Mouse (Mus musculus): ENCODE measurements around the gene 9130213A22Rik. TPM values are rescaled to one million over a fixed set of nuclear protein-coding genes. Genes with fewer than 3 reads are reported as not detected.

9130213A22Rik gene
- polyA plus RNA-seq, 1 experiment from 2014 or later: 0.07 TPM

GRCm38 (mm10) chr11:69072666-69073064, 49.7 kb downstream of the 9130213A22Rik start:
- Histone ChIP-seq H3K9ac (replicated peaks) (peak overlapping the region; percentile 78), H3K36me3 (replicated peaks; ENCODE audit: insufficient read depth, low read length) (no peaks in the 10 kb centered on the region), H3K4me1 (ENCODE audit: insufficient read depth) (peaks cover 33% of the 10 kb centered on the region), H3K9me3 (ENCODE audit: low read length) (no peaks in the 10 kb centered on the region), H3K27ac (ENCODE audit: low read depth) (peak overlapping the region; percentile 79), H3K27me3 (ENCODE audit: insufficient read depth, low read length) (no peaks in the 10 kb centered on the region), H3K4me2 (ENCODE audit: low read depth, low read length) (peak overlapping the region; percentile 72), H3K4me3 (ENCODE audit: low read depth, low read length) (peak overlapping the region; percentile 27)
- no peak for ATAC-seq
- WGBS (ENCODE audit: insufficient replicate concordance): 17% methylated on average over 9 of the region's 9 CpGs
- DNase-seq: no peak
- TF ChIP-seq CTCF (IDR thresholded peaks at IDR 0.05; ENCODE audit: low read depth) (no peak), EP300 (IDR thresholded peaks at IDR 0.05; ENCODE audit: low read depth) (no peak)

GRCm38 (mm10) chr11:69072234-69072633, 50.2 kb downstream of the 9130213A22Rik start:
- Histone ChIP-seq H3K9me3 (ENCODE audit: low read length) (no peaks in the 10 kb centered on the region), H3K4me1 (ENCODE audit: insufficient read depth) (peaks cover 37% of the 10 kb centered on the region), H3K27me3 (ENCODE audit: insufficient read depth, low read length) (no peaks in the 10 kb centered on the region), H3K9ac (replicated peaks) (no peak overlapping the region; the same call in 1 of the 2 replicates), H3K4me2 (ENCODE audit: low read depth, low read length) (peak overlapping the region; percentile 72), H3K4me3 (ENCODE audit: low read depth, low read length) (no peak overlapping the region), H3K27ac (ENCODE audit: low read depth) (peak overlapping the region; percentile 79), H3K36me3 (replicated peaks; ENCODE audit: insufficient read depth, low read length) (no peaks in the 10 kb centered on the region)
- 82% methylated on average over 11 of the region's 11 CpGs for WGBS (ENCODE audit: insufficient replicate concordance)
- ATAC-seq: no peak
- TF ChIP-seq CTCF (IDR thresholded peaks at IDR 0.05; ENCODE audit: low read depth): no peak
- no peak for TF ChIP-seq EP300 (IDR thresholded peaks at IDR 0.05; ENCODE audit: low read depth)
- no peak for DNase-seq

- WGBS (ENCODE audit: insufficient replicate concordance): 29% methylated on average over 9 of the region's 9 CpGs
- no peak for DNase-seq
- no peak for ATAC-seq
- TF ChIP-seq CTCF (IDR thresholded peaks at IDR 0.05; ENCODE audit: low read depth) (no peak), EP300 (IDR thresholded peaks at IDR 0.05; ENCODE audit: low read depth) (no peak)
- Histone ChIP-seq H3K27me3 (ENCODE audit: insufficient read depth, low read length) (no peaks in the 10 kb centered on the region), H3K9me3 (ENCODE audit: low read length) (no peaks in the 10 kb centered on the region), H3K4me1 (ENCODE audit: insufficient read depth) (peaks cover 44% of the 10 kb centered on the region), H3K36me3 (replicated peaks; ENCODE audit: insufficient read depth, low read length) (no peaks in the 10 kb centered on the region), H3K4me3 (ENCODE audit: low read depth, low read length) (peak overlapping the region; percentile 58), H3K27ac (ENCODE audit: low read depth) (peak overlapping the region; percentile 50), H3K9ac (replicated peaks) (peak overlapping the region; percentile 71), H3K4me2 (ENCODE audit: low read depth, low read length) (peak overlapping the region; percentile 89)
Measured at GRCm38 (mm10) chr11:69071262-69071661, 51.1 kb downstream of the 9130213A22Rik start.

- H3K4me3 ChIP-seq (ENCODE audit: low read depth, low read length): peak within 1 kb of the TSS; percentile 58
- H3K27me3 ChIP-seq (ENCODE audit: insufficient read depth, low read length): no peaks in the 10 kb centered on the region
- peak within 1 kb of the TSS; percentile 50 for H3K27ac ChIP-seq (ENCODE audit: low read depth)
- no peaks in the 10 kb centered on the region for H3K9me3 ChIP-seq (ENCODE audit: low read length)
- H3K36me3 ChIP-seq (replicated peaks; ENCODE audit: insufficient read depth, low read length): no peaks in the 10 kb centered on the region
- WGBS (ENCODE audit: insufficient replicate concordance): under 1% methylated on average over 46 of the region's 47 CpGs
- peak; percentile 94 for DNase-seq
- TF ChIP-seq CTCF (IDR thresholded peaks at IDR 0.05; ENCODE audit: low read depth): no peak
- TF ChIP-seq EP300 (IDR thresholded peaks at IDR 0.05; ENCODE audit: low read depth): peak; percentile 62; the same call in 1 of the 2 replicates
- H3K4me1 ChIP-seq (ENCODE audit: insufficient read depth): peaks cover 49% of the 10 kb centered on the region
- peak within 1 kb of the TSS; percentile 89 for H3K4me2 ChIP-seq (ENCODE audit: low read depth, low read length)
- peak within 1 kb of the TSS; percentile 71 for H3K9ac ChIP-seq (replicated peaks)
- peak; percentile 73 for ATAC-seq
Measured at GRCm38 (mm10) chr11:69070590-69071222, 51.7 kb downstream of the 9130213A22Rik start, which contains the start of gene Tmem107. Gene Tmem107, plus strand, starts transcription at chr11:69070806.

GRCm38 (mm10) chr11:69070093-69070492, 52.3 kb downstream of the 9130213A22Rik start:
- Histone ChIP-seq H3K4me2 (ENCODE audit: low read depth, low read length) (peak overlapping the region; percentile 89), H3K9ac (replicated peaks) (peak overlapping the region; percentile 71), H3K36me3 (replicated peaks; ENCODE audit: insufficient read depth, low read length) (no peaks in the 10 kb centered on the region), H3K27me3 (ENCODE audit: insufficient read depth, low read length) (no peaks in the 10 kb centered on the region), H3K9me3 (ENCODE audit: low read length) (no peaks in the 10 kb centered on the region), H3K4me1 (ENCODE audit: insufficient read depth) (peaks cover 49% of the 10 kb centered on the region), H3K4me3 (ENCODE audit: low read depth, low read length) (peak overlapping the region; percentile 58), H3K27ac (ENCODE audit: low read depth) (peak overlapping the region; percentile 50)
- DNase-seq (no peak), ATAC-seq (no peak)
- 4% methylated on average over 13 of the region's 13 CpGs for WGBS (ENCODE audit: insufficient replicate concordance)
- TF ChIP-seq CTCF (IDR thresholded peaks at IDR 0.05; ENCODE audit: low read depth) (no peak), EP300 (IDR thresholded peaks at IDR 0.05; ENCODE audit: low read depth) (no peak)

Other genes starting within 250 kb of the 9130213A22Rik start
- gene Rnf222, start 234.0 kb downstream of the 9130213A22Rik start, polyA plus RNA-seq (2015; fragmentation: Nextera tagmentation; extraction: Ambion mirVana): 0.02 and 0.07 TPM in 2 replicates
- 531 and 540 TPM in 2 replicates for gene Rpl26, start 221.0 kb downstream of the 9130213A22Rik start, polyA plus RNA-seq (2015; fragmentation: Nextera tagmentation; extraction: Ambion mirVana)
- not detected in 2 replicates for gene Odf4, start 195.5 kb downstream of the 9130213A22Rik start, polyA plus RNA-seq (2015; fragmentation: Nextera tagmentation; extraction: Ambion mirVana)
- 1.8 TPM in 2 replicates for gene Arhgef15, start 165.1 kb downstream of the 9130213A22Rik start, polyA plus RNA-seq (2015; fragmentation: Nextera tagmentation; extraction: Ambion mirVana)
- gene Slc25a35, start 154.5 kb downstream of the 9130213A22Rik start, polyA plus RNA-seq (2015; fragmentation: Nextera tagmentation; extraction: Ambion mirVana): 0.60 and 0.94 TPM in 2 replicates
- gene Rangrf, start 147.4 kb downstream of the 9130213A22Rik start, polyA plus RNA-seq (2015; fragmentation: Nextera tagmentation; extraction: Ambion mirVana): 9.4 and 11.2 TPM in 2 replicates
- gene Pfas, start 114.1 kb downstream of the 9130213A22Rik start, polyA plus RNA-seq (2015; fragmentation: Nextera tagmentation; extraction: Ambion mirVana): 8.9 and 10.6 TPM in 2 replicates
- gene Ctc1, start 106.7 kb downstream of the 9130213A22Rik start, polyA plus RNA-seq (2015; fragmentation: Nextera tagmentation; extraction: Ambion mirVana): 7.4 and 7.6 TPM in 2 replicates
- gene Aurkb, start 76.9 kb downstream of the 9130213A22Rik start, polyA plus RNA-seq (2015; fragmentation: Nextera tagmentation; extraction: Ambion mirVana): 41.3 and 45.9 TPM in 2 replicates
- gene Borcs6, start 62.9 kb downstream of the 9130213A22Rik start, polyA plus RNA-seq (2015; fragmentation: Nextera tagmentation; extraction: Ambion mirVana): 5.4 and 6.6 TPM in 2 replicates
- gene Tmem107, start 51.8 kb downstream of the 9130213A22Rik start, polyA plus RNA-seq (2015; fragmentation: Nextera tagmentation; extraction: Ambion mirVana): 12.5 and 13.0 TPM in 2 replicates
- 13.6 and 14.2 TPM in 2 replicates for gene Vamp2, start 34.1 kb downstream of the 9130213A22Rik start, polyA plus RNA-seq (2015; fragmentation: Nextera tagmentation; extraction: Ambion mirVana)
- gene Per1, start 27.4 kb downstream of the 9130213A22Rik start, polyA plus RNA-seq (2015; fragmentation: Nextera tagmentation; extraction: Ambion mirVana): 3.0 and 8.2 TPM in 2 replicates
- gene Hes7, start 2.2 kb downstream of the 9130213A22Rik start, polyA plus RNA-seq (2015; fragmentation: Nextera tagmentation; extraction: Ambion mirVana): 0.07 and 0.15 TPM in 2 replicates
- gene Aloxe3, start 3.3 kb upstream of the 9130213A22Rik start, polyA plus RNA-seq (2015; fragmentation: Nextera tagmentation; extraction: Ambion mirVana): 0.14 and 0.18 TPM in 2 replicates
- gene Alox12b, start 34.4 kb upstream of the 9130213A22Rik start, polyA plus RNA-seq (2015; fragmentation: Nextera tagmentation; extraction: Ambion mirVana): not detected in 2 replicates
- 0.04 TPM in 1 of 2 replicates, not detected in the other for gene Alox8, start 75.3 kb upstream of the 9130213A22Rik start, polyA plus RNA-seq (2015; fragmentation: Nextera tagmentation; extraction: Ambion mirVana)
- not detected in 2 replicates for gene Gucy2e, start 114.4 kb upstream of the 9130213A22Rik start, polyA plus RNA-seq (2015; fragmentation: Nextera tagmentation; extraction: Ambion mirVana)
- 4.1 and 5.6 TPM in 2 replicates for gene Cntrob, start 201.2 kb upstream of the 9130213A22Rik start, polyA plus RNA-seq (2015; fragmentation: Nextera tagmentation; extraction: Ambion mirVana)
- gene Trappc1, start 201.4 kb upstream of the 9130213A22Rik start, polyA plus RNA-seq (2015; fragmentation: Nextera tagmentation; extraction: Ambion mirVana): 71.5 and 72.0 TPM in 2 replicates
- gene Kcnab3, start 203.7 kb upstream of the 9130213A22Rik start, polyA plus RNA-seq (2015; fragmentation: Nextera tagmentation; extraction: Ambion mirVana): 0.20 TPM in 2 replicates
- gene Rnf227, start 217.9 kb upstream of the 9130213A22Rik start, polyA plus RNA-seq (2015; fragmentation: Nextera tagmentation; extraction: Ambion mirVana): 0.87 and 1.3 TPM in 2 replicates
- 7.8 and 8.7 TPM in 2 replicates for gene Chd3, start 246.8 kb upstream of the 9130213A22Rik start, polyA plus RNA-seq (2015; fragmentation: Nextera tagmentation; extraction: Ambion mirVana)